Mouse (Mus musculus) intestine, embryonic 16.5 days (tissue): ENCODE data around the gene Cox4i1. TPM values are rescaled to one million over a fixed set of nuclear protein-coding genes. Genes with fewer than 3 reads are reported as not detected.

ENCODE experiments used
- ATAC-seq: fragments of 200-750 bp; cut with Nextera tagmentation; 2 replicates; pipeline ENCODE4 v1.8.0; 2017; ENCODE audit warnings: moderate TSS enrichment, moderate library complexity
- H3K27ac ChIP-seq: fragments of 300-500 bp; sonication (generic); 2 replicates; pipeline ENCODE4 v1.5.1; 2014; ENCODE audit warnings: mild to moderate bottlenecking, low read length
- H3K27me3 ChIP-seq: fragments of 300-500 bp; sonication (generic); replicated peaks from 2 replicates; pipeline ENCODE4 v1.6.1; 2014; ENCODE audit warnings: low read length, control low read depth, mixed read lengths; ENCODE audit not compliant: control insufficient read depth, insufficient read depth
- H3K36me3 ChIP-seq: fragments of 300-500 bp; sonication (generic); 2 replicates; pipeline ENCODE4 v1.6.1; 2014; ENCODE audit warnings: low read length, control low read depth; ENCODE audit not compliant: control insufficient read depth, insufficient read depth
- H3K4me1 ChIP-seq: fragments of 300-500 bp; sonication (generic); 2 replicates; pipeline ENCODE4 v1.6.1; 2014; ENCODE audit warnings: low read length, control low read depth, mixed read lengths; ENCODE audit not compliant: control insufficient read depth, insufficient read depth
- H3K4me2 ChIP-seq: fragments of 300-500 bp; sonication (generic); 2 replicates; pipeline ENCODE4 v1.6.1; 2014; ENCODE audit warnings: low read depth, low read length, control low read depth
- H3K4me3 ChIP-seq: fragments of 300-500 bp; sonication (generic); 2 replicates; pipeline ENCODE4 v1.5.1; 2014; ENCODE audit warnings: mild to moderate bottlenecking, low read length
- H3K9ac ChIP-seq: fragments of 300-500 bp; sonication (generic); 2 replicates; pipeline ENCODE4 v1.6.1; 2014; ENCODE audit warnings: low read depth, low read length
- H3K9me3 ChIP-seq: fragments of 300-500 bp; sonication (generic); 2 replicates; pipeline ENCODE4 v1.6.1; 2016; ENCODE audit warnings: low read length, control low read depth; ENCODE audit not compliant: control insufficient read depth
- WGBS: fragments of 180-500 bp; shearing (Covaris S2); extraction: QIAGEN DNeasy Blood & Tissue Kit; methylation state at CpG from one replicate; pipeline ENCODE4 v1.1.7; 2014; 5-methylcytosine and 5-hydroxymethylcytosine counted together
- polyA plus RNA-seq: library from polyadenylated mRNA; unstranded; fragments of >200 nt; fragmentation: Nextera tagmentation; extraction: Ambion mirVana; gene quantifications from 2 replicates; pipeline ENCODE4 v1.2.1, GENCODE M21; 2015

Cox4i1 gene
- polyA plus RNA-seq, 1 experiment from 2014 or later: 1,710 TPM

DNA sequence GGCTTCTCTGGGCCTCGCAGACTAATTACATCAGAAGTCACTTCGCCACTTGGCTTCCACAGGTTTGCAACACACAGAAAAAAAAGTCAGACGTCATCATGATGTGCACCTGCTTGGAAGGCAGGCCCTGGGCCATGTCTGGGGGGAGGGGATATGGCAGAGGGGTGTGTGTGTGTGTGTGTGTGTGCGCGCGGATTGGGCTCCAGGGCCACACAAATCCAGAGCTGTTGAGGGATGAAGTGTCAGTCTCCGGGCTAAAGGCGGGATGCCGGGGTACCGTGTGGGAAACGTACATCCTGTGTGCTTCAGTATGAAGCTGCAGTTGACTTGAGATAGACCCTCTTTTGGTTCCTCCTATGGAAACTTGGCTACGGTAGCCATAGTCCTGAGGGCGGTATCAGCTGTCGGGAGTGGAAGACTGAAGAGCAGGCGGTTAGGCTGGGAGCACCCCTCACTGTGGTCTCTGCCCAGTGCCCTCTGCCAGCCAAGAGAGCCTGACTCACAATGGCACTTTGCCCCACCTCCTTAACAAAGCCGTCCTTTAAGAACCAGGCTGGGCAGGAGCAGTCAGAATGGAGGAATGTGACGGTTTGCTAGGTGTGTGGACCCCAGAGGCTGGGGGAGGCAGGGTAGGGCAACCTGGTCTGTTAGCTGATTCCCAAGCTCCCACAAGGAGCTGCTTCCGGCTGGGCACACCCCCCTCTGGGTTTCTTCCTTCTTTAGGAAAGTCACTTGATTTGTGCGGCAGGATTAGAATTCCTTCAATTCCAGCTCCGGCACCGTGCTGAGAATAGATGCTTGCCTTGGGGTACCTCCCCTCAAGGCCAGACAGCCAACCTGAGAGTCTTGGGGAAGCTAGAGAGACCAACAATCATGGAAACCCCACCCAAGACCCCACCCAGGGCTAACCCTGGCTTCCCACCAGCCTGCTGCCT is 36.3 kb upstream of the Cox4i1 start:
- peaks cover 8% of the 10 kb centered on the region for H3K4me1 ChIP-seq
- no peak overlapping the region for H3K27ac ChIP-seq
- no peak overlapping the region for H3K4me2 ChIP-seq
- H3K27me3 ChIP-seq: peaks cover 5% of the 10 kb centered on the region; the same call in 1 of the 2 replicates
- H3K36me3 ChIP-seq: no peaks in the 10 kb centered on the region
- WGBS: 85% methylated on average over 21 of the region's 21 CpGs
- H3K9me3 ChIP-seq: 0 out of 2 replicates have a peak, but pooled peaks cover 4% of the 10 kb centered on the region
- no peak overlapping the region for H3K9ac ChIP-seq
- no peak overlapping the region for H3K4me3 ChIP-seq
- ATAC-seq: no peak

DNA sequence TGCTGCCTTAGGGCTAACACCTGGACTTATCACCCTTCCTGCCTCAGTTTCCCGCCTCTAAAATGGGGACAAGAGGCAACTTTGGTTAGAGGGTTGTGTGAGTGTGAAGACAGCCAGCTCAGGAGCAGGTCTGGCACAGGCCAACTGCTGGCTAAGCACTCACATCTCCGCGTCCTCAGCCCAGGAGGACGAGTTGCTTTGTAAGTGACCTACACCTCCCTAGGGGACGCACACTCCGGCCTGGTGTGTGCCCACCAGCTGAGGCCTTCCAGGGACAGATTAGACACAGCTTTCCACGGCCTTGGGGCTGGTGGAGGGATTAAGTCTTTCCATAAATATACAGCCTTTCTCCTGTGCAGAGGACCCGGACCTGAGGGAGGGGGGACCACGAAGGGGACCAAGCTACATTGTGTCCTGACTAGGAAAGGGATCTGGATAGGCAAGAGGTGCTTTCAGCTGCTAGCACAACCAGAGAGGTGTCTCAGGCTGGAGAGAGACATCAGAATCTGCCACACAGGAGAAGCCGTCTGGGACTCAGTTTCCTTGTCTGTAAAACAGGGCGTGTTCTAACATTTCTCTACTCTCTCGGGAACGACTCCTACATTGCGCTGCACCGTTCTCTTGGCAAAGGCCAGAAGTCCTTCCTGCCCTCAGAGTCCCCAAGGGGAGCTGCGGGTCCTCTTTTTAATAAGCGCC is 34.9 kb upstream of the Cox4i1 start:
- no peak for ATAC-seq
- H3K9ac ChIP-seq: no peak overlapping the region
- 45% methylated on average over 17 of the region's 17 CpGs for WGBS

DNA sequence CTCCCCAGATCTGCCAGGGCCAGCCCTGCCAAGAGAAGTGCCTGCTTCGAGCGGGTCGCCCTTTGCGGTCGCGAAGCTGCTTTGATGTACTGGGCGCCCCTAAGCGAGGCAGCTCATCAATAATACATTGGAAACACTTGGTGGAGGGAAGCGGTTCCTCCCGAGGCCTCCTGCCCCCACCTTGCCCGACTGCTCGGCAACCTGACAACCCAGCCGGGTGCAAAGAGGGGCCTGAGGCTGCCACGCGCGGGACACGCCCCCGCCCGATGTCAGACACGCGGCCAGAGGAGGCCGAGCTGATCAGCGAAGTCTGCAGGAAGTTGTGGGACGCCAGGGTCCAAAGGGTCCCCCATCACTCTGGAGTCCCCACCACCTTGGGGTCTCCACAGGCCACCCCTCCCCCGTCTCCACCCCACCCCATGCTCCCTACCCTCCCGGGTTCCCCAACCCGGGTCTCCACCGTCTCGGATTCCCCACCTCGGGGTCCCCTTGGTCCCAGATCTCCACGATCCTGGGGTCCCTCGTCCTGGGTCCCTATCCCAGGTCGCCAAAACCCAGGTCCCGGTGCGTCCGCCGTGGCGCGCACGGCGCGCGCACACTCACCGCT is 34.3 kb upstream of the Cox4i1 start:
- Histone ChIP-seq H3K4me2 (peak overlapping the region; percentile 100), H3K9ac (peak overlapping the region; percentile 72), H3K36me3 (no peaks in the 10 kb centered on the region), H3K9me3 (0 out of 2 replicates have a peak, but pooled peaks cover 4% of the 10 kb centered on the region), H3K27ac (no peak overlapping the region), H3K4me1 (peaks cover 8% of the 10 kb centered on the region), H3K27me3 (peaks cover 5% of the 10 kb centered on the region; the same call in 1 of the 2 replicates), H3K4me3 (peak overlapping the region; percentile 71)
- WGBS: 2% methylated on average over 44 of the region's 44 CpGs
- ATAC-seq: peak; percentile 45

More for the DNA sequence above, 34.9 kb upstream of the Cox4i1 start:
- Histone ChIP-seq H3K27me3 (peaks cover 5% of the 10 kb centered on the region; the same call in 1 of the 2 replicates), H3K9me3 (0 out of 2 replicates have a peak, but pooled peaks cover 4% of the 10 kb centered on the region), H3K4me3 (peak overlapping the region; percentile 71; the same call in 1 of the 2 replicates), H3K27ac (no peak overlapping the region), H3K4me1 (peaks cover 8% of the 10 kb centered on the region), H3K4me2 (peak overlapping the region; percentile 100), H3K36me3 (no peaks in the 10 kb centered on the region)

DNA sequence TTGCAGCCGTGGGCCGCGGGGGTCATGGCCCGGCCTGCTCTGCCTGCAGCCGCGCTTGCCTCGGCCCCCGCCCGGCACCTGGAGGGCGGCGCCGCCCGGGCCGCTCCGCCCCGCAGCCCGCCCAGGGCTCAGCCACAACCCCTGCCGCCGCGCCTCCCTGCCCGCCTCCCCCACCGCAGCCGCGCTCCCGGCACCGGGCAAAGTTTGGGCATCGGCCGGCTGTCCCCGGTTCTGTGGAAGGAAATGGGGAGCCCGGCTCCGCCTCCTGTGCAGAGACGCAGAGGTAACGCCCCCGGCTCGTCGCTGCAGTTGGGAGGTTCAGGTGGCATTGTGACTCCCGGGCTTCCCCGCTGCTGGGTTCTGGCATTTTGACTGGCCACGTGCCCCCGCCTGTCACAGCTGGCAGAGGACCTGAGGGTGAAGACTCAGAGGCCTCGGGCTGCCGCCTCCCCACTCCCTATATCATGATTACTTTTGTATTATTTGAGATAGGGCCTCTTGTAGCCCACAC is 33.6 kb upstream of the Cox4i1 start:
- Histone ChIP-seq H3K36me3 (no peaks in the 10 kb centered on the region), H3K4me3 (peak overlapping the region; percentile 71), H3K9me3 (0 out of 2 replicates have a peak, but pooled peaks cover 4% of the 10 kb centered on the region), H3K9ac (peak overlapping the region; percentile 72), H3K4me2 (peak overlapping the region; percentile 100), H3K27me3 (peaks cover 5% of the 10 kb centered on the region; the same call in 1 of the 2 replicates), H3K4me1 (peaks cover 8% of the 10 kb centered on the region), H3K27ac (no peak overlapping the region)
- peak; percentile 82 for ATAC-seq
- under 1% methylated on average over 37 of the region's 42 CpGs for WGBS

DNA sequence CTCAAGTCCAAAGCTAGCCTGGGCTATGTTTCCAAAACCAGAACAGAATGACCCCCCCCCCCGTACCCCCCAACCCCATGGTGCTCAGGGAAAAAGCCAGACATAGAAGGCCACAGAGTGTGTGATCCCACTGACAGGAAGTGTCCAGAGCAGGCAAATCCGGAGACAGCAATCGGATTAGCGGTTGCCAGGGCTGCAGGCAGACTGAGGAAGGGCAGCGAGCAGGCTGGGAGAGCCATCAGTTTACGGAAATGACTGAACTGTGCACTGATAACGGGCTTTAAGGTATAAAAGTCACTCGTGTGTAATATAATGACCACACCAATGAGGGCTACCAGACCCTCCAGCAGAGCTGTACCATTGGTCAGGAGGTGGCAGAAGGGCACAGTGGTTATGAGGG is 26.8 kb upstream of the Cox4i1 start:
- peak; percentile 43; the same call in 1 of the 2 replicates for ATAC-seq
- 29% methylated on average over 8 of the region's 8 CpGs for WGBS

DNA sequence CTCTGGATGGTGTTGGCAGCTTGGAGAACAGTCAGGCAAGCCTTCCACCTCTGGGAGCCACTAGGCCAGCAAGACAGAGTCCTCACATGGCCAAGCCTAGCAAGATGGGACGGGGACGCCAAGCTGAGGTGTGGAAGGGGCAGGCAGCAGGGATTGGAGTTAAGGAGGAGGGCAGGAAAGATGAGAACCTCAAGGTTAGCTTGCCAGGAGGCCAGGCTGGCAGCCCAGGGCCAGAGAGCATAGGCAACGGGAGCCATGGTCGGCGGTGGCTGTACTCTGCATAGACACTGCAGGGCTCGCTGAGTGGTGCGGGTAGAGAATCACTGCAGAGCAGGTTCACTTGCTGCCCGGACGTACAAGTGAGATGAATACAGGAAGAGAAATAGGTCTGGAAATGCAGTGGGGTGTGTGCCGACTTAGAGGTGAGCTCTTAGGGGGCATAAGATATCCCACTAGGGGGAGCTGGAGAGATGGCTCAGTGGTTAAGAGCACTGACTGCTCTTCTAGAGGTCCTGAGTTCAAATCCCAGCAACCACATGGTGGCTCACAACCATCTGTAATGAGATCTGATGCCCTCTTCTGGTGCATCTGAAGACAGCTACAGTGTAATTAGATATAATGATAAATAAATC is 25.9 kb upstream of the Cox4i1 start:
- Histone ChIP-seq H3K9me3 (no peaks in the 10 kb centered on the region), H3K27ac (no peak overlapping the region), H3K4me2 (no peak overlapping the region), H3K9ac (no peak overlapping the region), H3K36me3 (no peaks in the 10 kb centered on the region), H3K27me3 (no peaks in the 10 kb centered on the region), H3K4me1 (no peaks in the 10 kb centered on the region), H3K4me3 (no peak overlapping the region)
- no peak for ATAC-seq
- 80% methylated on average over 10 of the region's 10 CpGs for WGBS

More for the DNA sequence above, 26.8 kb upstream of the Cox4i1 start:
- Histone ChIP-seq H3K9ac (no peak overlapping the region), H3K9me3 (no peaks in the 10 kb centered on the region), H3K27me3 (no peaks in the 10 kb centered on the region), H3K36me3 (no peaks in the 10 kb centered on the region), H3K4me1 (no peaks in the 10 kb centered on the region), H3K4me3 (no peak overlapping the region), H3K27ac (no peak overlapping the region), H3K4me2 (no peak overlapping the region)

DNA sequence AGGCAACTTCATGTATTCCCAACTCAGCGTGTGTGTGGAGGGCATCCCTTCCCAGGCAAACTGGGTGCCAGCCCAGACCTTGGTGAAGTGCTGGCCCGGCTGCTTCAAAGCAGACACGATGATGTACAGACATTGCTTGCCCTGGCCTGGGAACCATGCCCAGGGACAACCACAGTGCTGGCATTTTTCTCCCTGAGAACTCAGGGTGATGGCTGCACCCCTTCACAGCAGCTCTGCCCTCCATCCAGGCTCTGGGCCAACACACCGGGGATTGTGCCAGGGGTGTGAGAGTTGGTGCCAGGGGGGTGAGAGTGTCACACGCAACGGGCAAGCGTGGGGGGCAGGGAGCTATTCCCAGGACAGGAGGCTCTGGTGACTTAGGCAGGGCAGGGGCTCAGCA is 23.4 kb upstream of the Cox4i1 start:
- H3K9ac ChIP-seq: no peak overlapping the region
- H3K36me3 ChIP-seq: no peaks in the 10 kb centered on the region
- H3K4me3 ChIP-seq: no peak overlapping the region
- ATAC-seq: peak; percentile 22; the same call in 1 of the 2 replicates
- H3K4me2 ChIP-seq: no peak overlapping the region
- no peaks in the 10 kb centered on the region for H3K27me3 ChIP-seq
- no peaks in the 10 kb centered on the region for H3K4me1 ChIP-seq
- H3K27ac ChIP-seq: no peak overlapping the region
- no peaks in the 10 kb centered on the region for H3K9me3 ChIP-seq
- WGBS: 71% methylated on average over 7 of the region's 7 CpGs

DNA sequence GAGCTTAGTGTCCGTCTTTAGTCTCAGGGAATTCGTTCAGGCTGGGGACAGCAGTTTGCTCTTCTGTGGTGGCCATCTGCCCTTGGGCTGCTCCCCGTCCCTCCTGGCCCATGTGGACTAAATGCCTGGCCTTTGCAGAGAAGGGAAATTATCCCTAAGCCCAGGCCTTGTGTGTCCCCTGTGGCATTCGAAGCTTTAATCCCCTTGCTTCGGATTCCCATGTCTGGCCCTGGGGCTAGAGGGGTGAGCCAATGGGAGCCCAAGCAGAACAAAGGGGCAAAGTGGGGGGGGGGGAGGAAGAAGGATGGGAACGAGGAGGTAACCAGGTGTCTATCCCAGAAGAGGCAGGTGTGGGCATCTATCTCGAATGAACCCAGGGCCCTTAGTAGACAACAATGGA is 20.5 kb upstream of the Cox4i1 start, which contains the start of gene 1190005I06Rik:
Gene 1190005I06Rik (minus strand): TSS at position 101 of the 400 bp plus-strand sequence.
- Histone ChIP-seq H3K27me3 (no peaks in the 10 kb centered on the region), H3K27ac (no peak within 1 kb of the TSS), H3K9ac (no peak within 1 kb of the TSS), H3K4me2 (no peak within 1 kb of the TSS), H3K4me3 (no peak within 1 kb of the TSS), H3K4me1 (no peaks in the 10 kb centered on the region), H3K9me3 (no peaks in the 10 kb centered on the region), H3K36me3 (no peaks in the 10 kb centered on the region)
- no peak for ATAC-seq
- WGBS: 58% methylated on average over 7 of the region's 7 CpGs
